Mouse (Mus musculus) ES-Bruce4 (cell line): ENCODE measurements around the gene Msi2.

Source experiments
- CTCF ChIP-seq: IDR thresholded peaks from one replicate; pipeline ENCODE4 v1.8.1; 2011; ENCODE audit warnings: low read depth, low read length
- EP300 ChIP-seq: IDR thresholded peaks from 2 replicates; pipeline ENCODE4 v1.6.1; 2011; ENCODE audit warnings: low read depth, low read length; ENCODE audit not compliant: insufficient read depth
- POLR2A ChIP-seq: IDR thresholded peaks from one replicate; pipeline ENCODE4 v1.8.1; 2011; ENCODE audit warnings: low read length; ENCODE audit not compliant: insufficient read depth

DNA sequence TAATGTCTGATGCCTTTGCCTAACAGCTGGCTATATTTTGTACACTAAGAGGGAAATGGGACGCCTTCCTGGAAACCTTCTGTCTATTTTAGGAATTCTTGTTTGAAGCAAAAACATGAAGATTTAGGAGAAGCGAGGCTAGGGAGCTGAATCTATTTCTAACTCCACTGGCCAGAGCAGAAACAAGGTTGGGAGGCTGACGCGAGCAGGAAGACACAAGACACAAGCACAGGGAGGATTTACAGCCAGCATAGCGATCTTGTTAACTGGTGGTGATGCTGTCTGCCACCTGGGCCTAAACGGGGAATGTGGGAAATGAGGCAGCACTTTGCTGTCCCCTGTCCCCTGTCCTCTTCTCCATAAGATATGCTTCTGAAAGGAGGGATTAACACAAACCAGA is 134.4 kb downstream of the Msi2 start:
- TF ChIP-seq CTCF (no peak), POLR2A (no peak), EP300 (no peak)
